Comparison of ENCODE assay signal across 24 mouse cellular contexts in the genomic region with DNA sequence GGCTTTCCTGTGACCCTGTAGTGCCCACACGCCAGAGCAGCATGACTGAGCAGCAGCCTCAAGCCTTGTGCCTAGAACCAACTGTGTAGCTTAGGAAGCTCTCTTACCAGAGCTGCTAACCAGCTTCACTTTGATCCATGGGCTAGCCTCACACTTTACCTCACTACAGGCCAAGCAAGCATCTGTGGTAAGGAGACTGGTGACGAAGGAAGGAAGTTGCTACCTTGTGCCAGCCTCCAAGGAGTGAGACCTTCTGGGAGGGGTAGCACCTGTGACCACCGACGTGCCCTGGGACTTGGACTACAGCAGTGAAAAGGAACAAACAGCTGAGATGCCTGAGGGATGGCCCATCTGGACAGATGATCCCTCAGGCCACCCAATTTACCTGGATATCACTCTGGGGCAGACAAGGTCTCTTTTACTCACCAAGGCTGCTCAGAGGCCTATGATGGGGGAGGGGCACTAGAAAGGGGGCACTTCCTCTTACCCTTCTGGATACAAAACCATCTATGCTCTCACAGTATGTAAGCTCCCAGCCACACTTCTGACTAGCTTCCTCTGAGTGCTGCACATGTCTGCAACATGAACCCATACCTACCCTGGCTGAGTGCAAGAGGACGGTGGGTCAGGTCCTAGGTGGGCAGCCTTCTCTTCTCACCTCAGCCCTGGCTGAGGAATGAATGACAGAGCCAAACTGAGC. TPM values are rescaled to one million over a fixed set of nuclear protein-coding genes. Genes with fewer than 3 reads are reported as not detected.
DNase-seq lines count a peak whose midpoint lies in the region; ATAC-seq lines count a peak whose summit lies in the region.
"Had no signal": no experiment of that assay in that cellular context is flagged by ENCODE, and none has a peak within 500 bp of the region (broad histone marks: within the 10 kb centered on the region; RNA-seq: fewer than 3 reads in every experiment).

No protein-coding gene starts in this region.

- peak; percentile 69 for ATAC-seq in common myeloid progenitor, adult 5-6 weeks (replicated peaks; ENCODE audit: low read depth, poor library complexity, severe bottlenecking)
- peak; percentile 62 to 66 for ATAC-seq in hematopoietic stem cell, adult 5-6 weeks (replicated peaks in 1 of 2; ENCODE audit: insufficient read depth in 1 of 2, low FRiP score in 2 of 2, low TSS enrichment in 1 of 2, low read depth in 1 of 2, poor library complexity in 2 of 2, severe bottlenecking in 2 of 2)
- ATAC-seq: activated CD4-positive, CD25-positive, alpha-beta regulatory T cell, adult 4 months; forebrain, embryonic 13.5 days; forebrain, embryonic 15.5 days; forebrain, postnatal 0 days; Patski had no signal

- peak; percentile 8 for DNase-seq in thymus, postnatal 0 days (ENCODE audit: low spot score)
- DNase-seq in thymus, postnatal 36 days, result no peak
- peak; percentile 39 for DNase-seq in A20 (ENCODE audit: low read depth, low spot score)
- DNase-seq in heart, postnatal 10 days, result no peak
- no peak for DNase-seq in gastrocnemius, adult 18-20 months (ENCODE audit: low spot score)
- DNase-seq: adrenal gland, adult 8-10 months; adrenal gland, postnatal 14 days; adrenal gland, postnatal 36 days; cerebellum, adult 11-12 months; cerebellum, adult 2 months; cerebellum, adult 9-10 months; cerebellum, postnatal 10 days; cerebellum, postnatal 25 days; embryo, embryonic 11 days; forebrain, postnatal 0 days had no signal

- intact Hi-C loops in heart, postnatal 10 days (cut with DNase I), result no loop called here

RNA-seq across cellular contexts. Expression of a gene that starts 18.5 kb away (rescaled TPM):
- polyA plus RNA-seq in thymus, postnatal 0 days (2015; fragmentation: Nextera tagmentation; extraction: Ambion mirVana), result 0.14 and 0.22 TPM in 2 replicates
- not detected in 2 replicates for total RNA-seq in common myeloid progenitor, adult 5-6 weeks (2017)
- total RNA-seq in hematopoietic stem cell, adult 5-6 weeks (2017), result not detected in 2 replicates
- under 1 TPM in 1 of 2 experiments, not detected in 1; 0.45 TPM for total RNA-seq in heart, postnatal 10 days (2021)
- not detected for total RNA-seq in gastrocnemius, adult 18-20 months (2021)
- total RNA-seq: adrenal gland, adult 18-20 months; adrenal gland, adult 8-10 months; adrenal gland, postnatal 14 days; adrenal gland, postnatal 36 days had no signal
- polyA plus RNA-seq: activated CD4-positive, CD25-positive, alpha-beta regulatory T cell, adult 4 months; C2C12; erythroblast, embryonic 14.5 days had no signal

Comparison
In these comparisons a context has a peak if more than half of its experiments do, and no peak if none do; other contexts are left out.
1. DNase-seq: peak in thymus, postnatal 0 days (single experiment) and A20 (single experiment); none in thymus, postnatal 36 days (0 of 2), heart, postnatal 10 days (0 of 2) and gastrocnemius, adult 18-20 months (single experiment).